In genomic region chr4:101998267-101998922, GRCm38 (mm10) we compare ENCODE assay signal across 9 mouse cellular contexts. TPM values are rescaled to one million over a fixed set of nuclear protein-coding genes. Genes with fewer than 3 reads are reported as not detected.
DNase-seq lines count a peak whose midpoint lies in the region; ATAC-seq and TF ChIP-seq lines count a peak whose summit lies in the region.
"Had no signal": no experiment of that assay in that cellular context is flagged by ENCODE, and none has a peak within 500 bp of the region (broad histone marks: within the 10 kb centered on the region; RNA-seq: fewer than 3 reads in every experiment).

No protein-coding gene starts in this region.

- WGBS in thymus, adult 2 months = 38% methylated on average over 15 of the region's 15 CpGs
- WGBS in intestine, embryonic 16.5 days = 36% methylated on average over 15 of the region's 15 CpGs
- 42% methylated on average over 15 of the region's 15 CpGs for WGBS in limb, embryonic 11.5 days

- no peak for TF ChIP-seq POLR2A in thymus, adult 2 months (IDR thresholded peaks at IDR 0.05; ENCODE audit: control insufficient read depth, extremely low read depth, insufficient read depth, low read length, poor library complexity)

- TF ChIP-seq CTCF in thymus, adult 2 months (IDR thresholded peaks at IDR 0.05; ENCODE audit: borderline replicate concordance, control insufficient read depth, extremely low read depth, insufficient read depth, low read length, poor library complexity) = no peak

- H3K4me2 ChIP-seq in intestine, embryonic 16.5 days (ENCODE audit: low read depth, low read length) = no peak overlapping the region
- no peak overlapping the region for H3K4me2 ChIP-seq in limb, embryonic 11.5 days (ENCODE audit: low read depth, severe bottlenecking)
- H3K4me2 ChIP-seq: embryonic facial prominence, embryonic 13.5 days had no signal

- no peaks in the 10 kb centered on the region for H3K27me3 ChIP-seq in thymus, adult 2 months (ENCODE audit: control insufficient read depth, insufficient read depth, low read length)
- H3K27me3 ChIP-seq in intestine, embryonic 16.5 days (replicated peaks; ENCODE audit: control insufficient read depth, insufficient read depth, low read length) = no peaks in the 10 kb centered on the region
- no peaks in the 10 kb centered on the region for H3K27me3 ChIP-seq in limb, embryonic 11.5 days (ENCODE audit: control insufficient read depth, insufficient read depth, low read length)
- H3K27me3 ChIP-seq: embryonic facial prominence, embryonic 13.5 days had no signal

- no peaks in the 10 kb centered on the region for H3K36me3 ChIP-seq in thymus, adult 2 months (ENCODE audit: control insufficient read depth, insufficient read depth, low read length)
- H3K36me3 ChIP-seq in intestine, embryonic 16.5 days (ENCODE audit: control insufficient read depth, insufficient read depth, low read length) = no peaks in the 10 kb centered on the region
- no peaks in the 10 kb centered on the region for H3K36me3 ChIP-seq in limb, embryonic 11.5 days (ENCODE audit: control insufficient read depth, insufficient read depth, low read length)
- H3K36me3 ChIP-seq: embryonic facial prominence, embryonic 13.5 days had no signal

- ATAC-seq in intestine, embryonic 16.5 days = peak; percentile 40; the same call in 1 of the 2 replicates
- ATAC-seq in limb, embryonic 11.5 days (ENCODE audit: insufficient number of reproducible peaks, low FRiP score, low TSS enrichment, low read depth) = peak; percentile 65; the same call in 1 of the 2 replicates

- no peaks in the 10 kb centered on the region for H3K4me1 ChIP-seq in thymus, adult 2 months (replicated peaks; ENCODE audit: control insufficient read depth, insufficient read depth, low read length)
- H3K4me1 ChIP-seq in intestine, embryonic 16.5 days (ENCODE audit: control insufficient read depth, insufficient read depth, low read length) = no peaks in the 10 kb centered on the region
- no peaks in the 10 kb centered on the region for H3K4me1 ChIP-seq in limb, embryonic 11.5 days (ENCODE audit: control insufficient read depth, insufficient read depth, low read length)
- H3K4me1 ChIP-seq: embryonic facial prominence, embryonic 13.5 days had no signal

- H3K9ac ChIP-seq in intestine, embryonic 16.5 days (ENCODE audit: low read depth, low read length) = no peak overlapping the region
- H3K9ac ChIP-seq in limb, embryonic 11.5 days (ENCODE audit: low read length) = no peak overlapping the region
- H3K9ac ChIP-seq: embryonic facial prominence, embryonic 13.5 days had no signal

- DNase-seq in thymus, adult 2 months = peak; percentile 31
- no peak for DNase-seq in thymus, adult 18-20 months
- DNase-seq in cerebellum, adult 9-11 months = peak; percentile 49
- DNase-seq in frontal cortex, postnatal 25 days (ENCODE audit: low spot score in 2 of 2) = peak; percentile 60 to 68
- peak; percentile 88 for DNase-seq in limb, embryonic 11.5 days (ENCODE audit: low spot score)
- peak; percentile 58 for DNase-seq in naive thymus-derived CD4-positive, alpha-beta T cell, adult 2 months (ENCODE audit: low read depth)
- peak; percentile 82 for DNase-seq in testis, postnatal 10 days (ENCODE audit: low spot score)

- no peaks in the 10 kb centered on the region for H3K9me3 ChIP-seq in intestine, embryonic 16.5 days (ENCODE audit: control insufficient read depth, low read length)
- no peaks in the 10 kb centered on the region for H3K9me3 ChIP-seq in limb, embryonic 11.5 days (ENCODE audit: control insufficient read depth, low read length)
- H3K9me3 ChIP-seq: embryonic facial prominence, embryonic 13.5 days had no signal

- H3K27ac ChIP-seq in thymus, adult 2 months (ENCODE audit: control insufficient read depth, insufficient read depth, low read length) = no peak overlapping the region
- H3K27ac ChIP-seq in intestine, embryonic 16.5 days (ENCODE audit: low read length) = no peak overlapping the region
- no peak overlapping the region for H3K27ac ChIP-seq in limb, embryonic 11.5 days (replicated peaks; ENCODE audit: low read depth, low read length)
- H3K27ac ChIP-seq: embryonic facial prominence, embryonic 13.5 days had no signal

- H3K4me3 ChIP-seq in thymus, adult 2 months (ENCODE audit: control insufficient read depth, insufficient read depth, low read length) = no peak overlapping the region
- H3K4me3 ChIP-seq in intestine, embryonic 16.5 days (ENCODE audit: low read length) = no peak overlapping the region
- H3K4me3 ChIP-seq in limb, embryonic 11.5 days (ENCODE audit: low read depth, low read length) = no peak overlapping the region
- H3K4me3 ChIP-seq: embryonic facial prominence, embryonic 13.5 days had no signal

RNA-seq across cellular contexts. Expression of gene Gm12789, which starts 12.0 kb away (rescaled TPM):
- not detected in 2 replicates for polyA plus RNA-seq in thymus, adult 2 months (2012; rRNA removed)
- polyA plus RNA-seq in intestine, embryonic 16.5 days (2015; fragmentation: Nextera tagmentation; extraction: Ambion mirVana) = not detected in 2 replicates
- not detected in 2 replicates for polyA plus RNA-seq in limb, embryonic 11.5 days (2014; fragmentation: Nextera tagmentation; extraction: Ambion mirVana)
- polyA plus RNA-seq: embryonic facial prominence, embryonic 13.5 days had no signal

RNA-seq across cellular contexts. Expression of gene Gm12790, which starts 17.5 kb away (rescaled TPM):
- not detected in 2 replicates for polyA plus RNA-seq in thymus, adult 2 months (2012; rRNA removed)
- polyA plus RNA-seq in intestine, embryonic 16.5 days (2015; fragmentation: Nextera tagmentation; extraction: Ambion mirVana) = not detected in 2 replicates
- not detected in 2 replicates for polyA plus RNA-seq in limb, embryonic 11.5 days (2014; fragmentation: Nextera tagmentation; extraction: Ambion mirVana)
- polyA plus RNA-seq: embryonic facial prominence, embryonic 13.5 days had no signal

RNA-seq across cellular contexts. Expression of gene Gm12794, which starts 58.2 kb away (rescaled TPM):
- not detected in 2 replicates for polyA plus RNA-seq in thymus, adult 2 months (2012; rRNA removed)
- not detected in 2 replicates for polyA plus RNA-seq in intestine, embryonic 16.5 days (2015; fragmentation: Nextera tagmentation; extraction: Ambion mirVana)
- polyA plus RNA-seq in limb, embryonic 11.5 days (2014; fragmentation: Nextera tagmentation; extraction: Ambion mirVana) = not detected in 2 replicates
- polyA plus RNA-seq: embryonic facial prominence, embryonic 13.5 days had no signal

Comparison
In these comparisons a context has a peak if more than half of its experiments do, and no peak if none do; other contexts are left out.
1. DNase-seq: peak in thymus, adult 2 months (single experiment), cerebellum, adult 9-11 months (single experiment), frontal cortex, postnatal 25 days (2 of 2), limb, embryonic 11.5 days (single experiment), naive thymus-derived CD4-positive, alpha-beta T cell, adult 2 months (single experiment) and testis, postnatal 10 days (single experiment); none in thymus, adult 18-20 months (0 of 2).